Mouse (Mus musculus) liver, postnatal 0 days (tissue): ENCODE results near the gene Cish.

ENCODE experiments used
- CTCF ChIP-seq: sonication (generic); IDR thresholded peaks from 2 replicates; pipeline ENCODE4 v1.5.1; 2016; ENCODE audit warnings: antibody characterized with exemption, low read depth
- EP300 ChIP-seq: IDR thresholded peaks from 2 replicates; pipeline ENCODE4 v1.6.1; 2016; ENCODE audit warnings: antibody characterized with exemption, low read depth, mild to moderate bottlenecking

- TF ChIP-seq CTCF (no peak), EP300 (no peak)
Observed at GRCm38 (mm10) chr9:107262375-107262774, 33.5 kb upstream of the Cish start.
